Mouse (Mus musculus) liver, embryonic 11.5 days (tissue): Measurements from ENCODE around the gene Tmem40. TPM values are rescaled to one million over a fixed set of nuclear protein-coding genes. Genes with fewer than 3 reads are reported as not detected.
A peak's percentile ranks its signal among the peaks of the same experiment; 100 is the strongest.

Experiments used
- ATAC-seq: fragments of 200-750 bp; cut with Nextera tagmentation; replicated peaks from 2 replicates; pipeline ENCODE4 v1.8.0; 2017; ENCODE audit warnings: moderate number of reproducible peaks, mild to moderate bottlenecking, moderate TSS enrichment, moderate library complexity; ENCODE audit not compliant: low FRiP score
- DNase-seq: peaks from one replicate; pipeline ENCODE4 v3.0.0-alpha.2; 2017; ENCODE audit warnings: low spot score
- H3K27ac ChIP-seq: fragments of 300-500 bp; sonication (generic); 2 replicates; pipeline ENCODE4 v1.5.1; 2014; ENCODE audit warnings: mild to moderate bottlenecking, low read depth, low read length, control low read depth
- H3K27me3 ChIP-seq: fragments of 300-500 bp; sonication (generic); replicated peaks from 2 replicates; pipeline ENCODE4 v1.6.1; 2014; ENCODE audit warnings: low read length, mixed read lengths; ENCODE audit not compliant: control insufficient read depth, insufficient read depth
- H3K36me3 ChIP-seq: fragments of 300-500 bp; sonication (generic); 2 replicates; pipeline ENCODE4 v1.6.1; 2014; ENCODE audit warnings: mild to moderate bottlenecking, low read length, moderate library complexity, mixed read lengths; ENCODE audit not compliant: control insufficient read depth, insufficient read depth
- H3K4me1 ChIP-seq: fragments of 300-500 bp; sonication (generic); replicated peaks from 2 replicates; pipeline ENCODE4 v1.6.1; 2014; ENCODE audit warnings: low read length, mixed read lengths; ENCODE audit not compliant: control insufficient read depth, insufficient read depth
- H3K4me2 ChIP-seq: fragments of 300-500 bp; sonication (generic); 2 replicates; pipeline ENCODE4 v1.6.1; 2014; ENCODE audit warnings: mild to moderate bottlenecking, control low read depth, moderate library complexity
- H3K4me3 ChIP-seq: fragments of 300-500 bp; sonication (generic); 2 replicates; pipeline ENCODE4 v1.5.1; 2014; ENCODE audit warnings: low read depth, low read length, control low read depth
- H3K9ac ChIP-seq: fragments of 300-500 bp; sonication (generic); 2 replicates; pipeline ENCODE4 v1.6.1; 2014; ENCODE audit warnings: low read depth, low read length, control low read depth
- H3K9me3 ChIP-seq: fragments of 300-500 bp; sonication (generic); 2 replicates; pipeline ENCODE4 v1.6.1; 2016; ENCODE audit warnings: low read length, inconsistent platforms, mixed read lengths; ENCODE audit not compliant: control insufficient read depth
- WGBS: fragments of 180-500 bp; shearing (Covaris S2); extraction: QIAGEN DNeasy Blood & Tissue Kit; methylation state at CpG from one replicate; pipeline ENCODE4 v1.1.7; 2014; 5-methylcytosine and 5-hydroxymethylcytosine counted together
- polyA plus RNA-seq: library from polyadenylated mRNA; unstranded; fragments of >200 nt; fragmentation: Nextera tagmentation; extraction: Ambion mirVana; gene quantifications from 2 replicates; pipeline ENCODE4 v1.2.1, GENCODE M21; 2014

Tmem40 gene
- 29.4 and 32.5 TPM in 2 replicates for polyA plus RNA-seq

DNA sequence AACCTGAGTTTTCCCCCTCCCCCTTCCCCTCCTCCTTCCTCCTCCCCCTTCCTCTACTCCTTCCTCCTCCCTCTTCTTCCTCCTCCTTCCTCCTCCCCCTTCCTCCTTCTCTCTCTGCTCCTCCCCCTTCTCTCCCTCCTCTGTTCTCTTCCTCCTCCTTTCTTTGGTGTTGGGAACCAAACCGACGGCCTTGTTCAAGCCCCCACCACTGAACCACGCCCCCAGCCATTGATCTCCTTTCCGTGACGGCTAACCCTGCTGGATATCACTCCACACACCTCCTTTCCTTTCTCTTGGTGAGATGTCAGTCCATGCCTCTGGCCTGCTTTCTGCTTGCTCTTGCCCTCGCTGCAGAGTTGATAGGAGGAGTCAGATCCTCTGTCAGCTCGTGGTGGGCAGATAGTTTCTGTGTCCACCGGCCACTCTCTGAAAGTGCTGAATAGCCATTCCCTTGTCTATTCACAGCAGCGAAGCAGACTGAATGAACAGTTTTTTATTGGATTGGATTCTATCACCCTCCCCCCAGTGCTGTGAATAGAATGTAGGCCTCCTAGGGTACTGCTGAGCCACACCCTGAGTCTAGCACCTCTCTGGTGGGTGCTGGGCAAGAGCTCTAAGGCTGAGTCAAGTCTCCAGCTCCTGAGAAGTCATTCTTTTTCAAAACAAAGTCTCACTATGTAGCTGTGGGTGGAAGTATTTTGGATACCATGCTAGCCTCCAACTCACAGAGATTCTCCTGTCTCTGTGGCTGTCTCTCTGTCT is at the start of gene Tmem40:
TSS of gene Tmem40 (minus strand) at position 416 of the 762 bp plus-strand sequence.
- no peaks in the 10 kb centered on the region for H3K36me3 ChIP-seq
- H3K9ac ChIP-seq = peak within 1 kb of the TSS; percentile 11; the same call in 1 of the 2 replicates
- H3K27ac ChIP-seq = peak within 1 kb of the TSS; percentile 79
- 3% methylated on average over 9 of the region's 9 CpGs for WGBS
- peak; percentile 59 for DNase-seq
- H3K9me3 ChIP-seq = no peaks in the 10 kb centered on the region
- peak within 1 kb of the TSS; percentile 46 for H3K4me2 ChIP-seq
- peak within 1 kb of the TSS; percentile 5; the same call in 1 of the 2 replicates for H3K4me3 ChIP-seq
- peak; percentile 59 for ATAC-seq
- peaks cover 41% of the 10 kb centered on the region for H3K4me1 ChIP-seq
- no peaks in the 10 kb centered on the region for H3K27me3 ChIP-seq

DNA sequence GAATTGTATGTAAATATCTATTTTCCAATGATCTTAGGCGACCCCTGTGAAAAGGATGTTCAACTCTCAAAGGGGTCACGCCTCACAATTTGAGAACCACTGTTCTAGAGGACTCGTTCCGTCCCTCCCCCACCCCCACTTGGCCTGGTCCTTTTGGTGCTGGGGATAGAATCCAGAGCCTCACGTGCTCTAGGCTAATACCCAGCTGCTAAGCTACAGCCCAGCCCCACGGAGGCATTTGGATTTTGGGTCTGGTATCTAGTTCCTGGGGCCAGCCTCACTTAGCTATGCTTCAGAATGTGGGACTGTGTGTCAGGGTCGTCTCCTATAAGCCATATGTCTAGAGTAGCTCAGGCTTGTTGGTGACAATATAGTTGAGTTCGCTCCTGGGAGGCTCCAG is 49.4 kb upstream of the Tmem40 start:
- peaks cover 16% of the 10 kb centered on the region for H3K4me1 ChIP-seq
- 73% methylated on average over 8 of the region's 8 CpGs for WGBS
- no peak overlapping the region for H3K9ac ChIP-seq
- no peak for DNase-seq
- no peaks in the 10 kb centered on the region for H3K27me3 ChIP-seq
- H3K27ac ChIP-seq = no peak overlapping the region
- H3K4me2 ChIP-seq = no peak overlapping the region
- H3K4me3 ChIP-seq = no peak overlapping the region
- peaks cover 10% of the 10 kb centered on the region for H3K36me3 ChIP-seq
- no peak for ATAC-seq
- H3K9me3 ChIP-seq = no peaks in the 10 kb centered on the region

DNA sequence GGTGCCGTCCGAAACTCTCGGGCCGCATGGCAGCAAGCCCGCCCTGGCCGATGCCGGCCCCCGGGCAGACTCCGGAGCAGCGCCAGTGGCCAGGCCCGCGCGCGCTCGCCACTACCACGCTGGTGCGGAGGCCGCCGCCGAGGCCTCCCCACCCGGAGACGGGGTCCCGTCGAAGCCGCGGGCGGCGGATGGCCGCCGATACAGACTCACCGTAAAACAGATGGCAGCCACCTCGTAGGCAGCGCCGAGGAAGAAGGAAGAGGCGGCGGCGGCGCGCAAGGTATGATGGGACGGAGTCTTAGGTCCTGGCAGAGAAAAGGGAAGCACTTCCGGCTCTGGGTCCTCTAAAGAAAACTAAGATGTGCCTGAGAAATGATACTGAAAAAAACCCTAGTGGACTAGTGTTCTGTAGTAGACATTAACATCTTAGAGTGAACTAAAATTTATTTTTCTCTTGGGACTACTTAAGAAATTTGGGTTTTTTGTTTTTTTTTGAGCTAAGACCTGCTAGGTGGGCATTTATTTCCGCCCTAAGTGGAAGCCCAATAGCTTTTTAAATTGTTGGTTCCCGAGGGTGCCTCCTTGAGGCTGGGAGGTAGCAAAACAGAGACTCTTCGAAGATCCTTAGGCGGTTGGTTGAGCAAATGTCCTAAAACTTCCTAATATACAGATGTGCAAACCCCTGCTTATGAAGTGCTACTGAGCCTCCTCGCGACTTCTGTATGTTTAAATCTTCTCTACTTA is 46.5 kb upstream of the Tmem40 start, which contains the start of gene Rpl32:
TSS of gene Rpl32 (minus strand) at position 260 of the 744 bp plus-strand sequence.
- ATAC-seq (peak; percentile 78), DNase-seq (peak; percentile 83)
- Histone ChIP-seq H3K9me3 (no peaks in the 10 kb centered on the region), H3K4me1 (peaks cover 13% of the 10 kb centered on the region), H3K9ac (peak within 1 kb of the TSS; percentile 100), H3K27ac (peak within 1 kb of the TSS; percentile 92), H3K27me3 (no peaks in the 10 kb centered on the region), H3K36me3 (peaks cover 33% of the 10 kb centered on the region), H3K4me2 (peak within 1 kb of the TSS; percentile 100), H3K4me3 (peak within 1 kb of the TSS; percentile 92)
- WGBS = under 1% methylated on average over 47 of the region's 47 CpGs

DNA sequence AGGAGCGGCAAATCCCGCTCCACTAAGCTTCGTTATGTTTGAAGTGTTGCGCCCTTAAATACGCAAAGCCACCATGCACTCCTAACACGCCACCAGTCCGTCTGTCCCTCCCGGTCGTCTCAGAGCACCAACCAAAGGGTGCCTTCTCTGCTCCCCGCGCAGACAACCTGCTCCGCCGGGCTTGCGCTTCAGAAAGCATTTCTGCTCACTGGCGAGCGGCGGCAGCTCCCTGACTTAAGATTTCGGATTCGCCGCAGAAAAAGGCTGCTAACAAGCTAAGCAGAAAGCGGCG is 45.9 kb upstream of the Tmem40 start:
- Histone ChIP-seq H3K4me2 (peak overlapping the region; percentile 100), H3K36me3 (peaks cover 34% of the 10 kb centered on the region), H3K9ac (peak overlapping the region; percentile 100), H3K27me3 (no peaks in the 10 kb centered on the region), H3K27ac (peak overlapping the region; percentile 92), H3K4me1 (peaks cover 12% of the 10 kb centered on the region), H3K4me3 (peak overlapping the region; percentile 92), H3K9me3 (no peaks in the 10 kb centered on the region)
- ATAC-seq = no peak
- DNase-seq = no peak
- WGBS = 0% methylated on average over 22 of the region's 22 CpGs

DNA sequence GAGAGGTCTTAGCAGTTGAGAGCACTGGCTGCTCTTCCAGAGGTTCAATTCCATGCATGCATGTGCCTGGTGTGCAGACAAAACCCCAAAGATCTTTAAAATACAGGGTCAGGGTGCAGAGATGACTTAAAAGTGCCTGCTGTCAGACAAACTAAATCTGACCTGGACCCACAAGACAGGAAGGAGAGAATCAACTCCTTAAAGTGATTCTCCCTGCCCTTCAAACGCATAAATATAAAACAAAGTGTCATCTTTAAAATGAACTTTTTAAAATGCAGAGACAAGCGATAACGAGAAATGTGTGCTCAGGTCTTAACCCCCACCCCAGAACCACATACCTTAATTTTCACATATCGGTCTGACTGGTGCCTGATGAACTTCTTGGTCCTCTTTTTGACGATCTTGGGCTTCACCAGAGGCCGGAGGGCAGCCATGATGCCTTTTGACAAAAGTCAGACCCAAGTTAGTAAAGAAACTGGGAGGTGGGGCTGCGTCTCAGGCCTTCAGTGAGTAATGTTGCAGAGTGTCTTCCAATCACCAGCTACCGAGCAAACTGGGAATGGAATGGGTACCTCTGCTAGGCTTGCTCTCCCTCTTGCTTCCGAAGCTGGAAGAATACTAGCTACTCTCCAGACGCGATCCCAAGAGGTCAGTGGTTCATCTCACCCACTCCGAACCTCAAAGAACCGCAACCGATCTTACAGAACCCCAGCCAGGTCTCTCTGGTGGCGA is 45.4 kb upstream of the Tmem40 start:
- Histone ChIP-seq H3K4me1 (peaks cover 12% of the 10 kb centered on the region), H3K9me3 (no peaks in the 10 kb centered on the region), H3K4me2 (peak overlapping the region; percentile 100), H3K4me3 (peak overlapping the region; percentile 92), H3K27ac (peak overlapping the region; percentile 92), H3K27me3 (no peaks in the 10 kb centered on the region), H3K36me3 (peaks cover 34% of the 10 kb centered on the region), H3K9ac (peak overlapping the region; percentile 100)
- DNase-seq (no peak), ATAC-seq (no peak)
- WGBS = 2% methylated on average over 15 of the region's 15 CpGs

DNA sequence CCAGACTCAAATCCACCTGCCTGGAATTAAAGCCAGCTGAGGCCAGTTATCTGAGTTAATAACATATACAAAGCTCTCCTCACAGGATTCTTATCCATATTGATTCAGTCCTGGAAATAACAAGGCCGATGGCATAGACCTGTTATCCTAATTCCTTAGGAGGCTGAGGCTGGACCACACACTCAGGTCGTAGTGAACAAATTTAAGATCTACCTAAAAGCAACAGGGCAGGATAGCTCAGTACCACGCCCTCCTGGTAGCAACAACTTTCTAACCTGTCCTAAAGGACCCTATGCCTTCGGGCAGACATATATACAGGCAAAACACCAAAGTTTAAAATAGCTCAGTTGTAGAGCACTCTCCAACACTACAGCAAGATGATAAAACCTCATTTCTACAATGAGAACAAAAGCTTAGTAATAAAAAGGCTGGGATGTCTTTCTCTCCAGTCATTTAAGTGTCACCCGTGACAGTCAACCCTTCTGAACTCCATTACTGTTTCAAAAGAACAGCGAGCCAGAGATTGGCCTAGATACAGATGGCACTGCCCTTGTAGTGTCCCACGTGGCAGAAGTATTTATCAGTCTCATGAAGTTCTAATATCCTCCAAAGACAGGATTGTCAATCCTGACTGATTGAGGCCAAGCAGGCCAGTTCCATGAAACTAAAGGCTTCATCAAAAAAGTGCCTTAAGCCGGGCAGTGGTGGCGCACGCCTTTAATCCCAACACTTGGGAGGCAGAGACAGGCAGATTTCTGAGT is 42.4 kb upstream of the Tmem40 start:
- no peak overlapping the region for H3K4me2 ChIP-seq
- H3K36me3 ChIP-seq = peaks cover 45% of the 10 kb centered on the region
- 59% methylated on average over 10 of the region's 10 CpGs for WGBS
- H3K27ac ChIP-seq = no peak overlapping the region; the same call in 1 of the 2 replicates
- no peaks in the 10 kb centered on the region for H3K9me3 ChIP-seq
- H3K4me3 ChIP-seq = no peak overlapping the region
- H3K27me3 ChIP-seq = no peaks in the 10 kb centered on the region
- no peak overlapping the region for H3K9ac ChIP-seq
- ATAC-seq (no peak), DNase-seq (no peak)
- peaks cover 12% of the 10 kb centered on the region for H3K4me1 ChIP-seq

DNA sequence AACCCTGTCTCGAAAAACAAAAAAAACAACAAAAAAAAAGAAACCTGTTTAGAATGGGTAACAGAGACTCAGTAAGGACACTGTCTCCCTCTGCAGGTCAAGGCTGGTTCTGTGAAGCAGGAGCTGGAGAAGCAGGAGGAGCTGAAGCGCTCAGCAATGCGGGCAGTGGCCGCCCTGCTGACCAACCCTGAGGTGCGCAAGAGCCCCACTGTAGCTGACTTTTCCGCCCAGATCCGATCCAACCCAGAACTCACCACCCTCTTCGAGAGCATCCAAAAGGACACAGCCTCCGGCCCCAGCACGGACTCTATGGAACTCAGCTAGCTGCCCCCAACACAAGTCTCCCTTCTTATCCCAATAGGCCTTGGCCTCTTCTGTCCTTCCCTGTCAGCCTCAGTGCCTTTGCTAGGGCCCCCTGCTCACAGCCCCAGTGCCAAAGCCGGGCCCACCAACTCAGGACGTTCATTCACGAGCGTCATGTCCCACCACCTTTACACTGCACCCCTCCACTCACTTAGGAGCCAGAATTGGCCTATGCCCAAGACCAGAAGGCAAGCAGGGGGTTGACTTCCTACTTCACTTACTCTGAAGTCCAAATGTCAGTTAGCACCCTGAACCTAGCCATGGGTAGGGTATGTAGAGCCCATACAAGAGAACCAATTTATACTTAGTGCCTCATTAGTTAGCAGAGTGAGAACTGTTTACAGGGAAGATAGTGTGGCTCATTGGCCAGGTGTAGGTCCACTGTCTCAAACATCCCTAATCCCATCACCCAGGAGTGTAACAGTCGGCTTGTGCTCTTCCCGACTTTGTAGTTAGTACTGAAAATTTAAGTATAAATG is 41.6 kb upstream of the Tmem40 start:
- WGBS = 49% methylated on average over 16 of the region's 16 CpGs
- H3K4me1 ChIP-seq = peaks cover 12% of the 10 kb centered on the region
- DNase-seq (peak; percentile 69), ATAC-seq (peak; percentile 57)
- no peaks in the 10 kb centered on the region for H3K27me3 ChIP-seq
- H3K27ac ChIP-seq = no peak overlapping the region
- H3K9me3 ChIP-seq = no peaks in the 10 kb centered on the region
- H3K9ac ChIP-seq = no peak overlapping the region; the same call in 1 of the 2 replicates
- H3K4me2 ChIP-seq = no peak overlapping the region
- peaks cover 52% of the 10 kb centered on the region for H3K36me3 ChIP-seq
- H3K4me3 ChIP-seq = no peak overlapping the region
